Comparison of ENCODE assay signal across 12 mouse cellular contexts in the genomic region with DNA sequence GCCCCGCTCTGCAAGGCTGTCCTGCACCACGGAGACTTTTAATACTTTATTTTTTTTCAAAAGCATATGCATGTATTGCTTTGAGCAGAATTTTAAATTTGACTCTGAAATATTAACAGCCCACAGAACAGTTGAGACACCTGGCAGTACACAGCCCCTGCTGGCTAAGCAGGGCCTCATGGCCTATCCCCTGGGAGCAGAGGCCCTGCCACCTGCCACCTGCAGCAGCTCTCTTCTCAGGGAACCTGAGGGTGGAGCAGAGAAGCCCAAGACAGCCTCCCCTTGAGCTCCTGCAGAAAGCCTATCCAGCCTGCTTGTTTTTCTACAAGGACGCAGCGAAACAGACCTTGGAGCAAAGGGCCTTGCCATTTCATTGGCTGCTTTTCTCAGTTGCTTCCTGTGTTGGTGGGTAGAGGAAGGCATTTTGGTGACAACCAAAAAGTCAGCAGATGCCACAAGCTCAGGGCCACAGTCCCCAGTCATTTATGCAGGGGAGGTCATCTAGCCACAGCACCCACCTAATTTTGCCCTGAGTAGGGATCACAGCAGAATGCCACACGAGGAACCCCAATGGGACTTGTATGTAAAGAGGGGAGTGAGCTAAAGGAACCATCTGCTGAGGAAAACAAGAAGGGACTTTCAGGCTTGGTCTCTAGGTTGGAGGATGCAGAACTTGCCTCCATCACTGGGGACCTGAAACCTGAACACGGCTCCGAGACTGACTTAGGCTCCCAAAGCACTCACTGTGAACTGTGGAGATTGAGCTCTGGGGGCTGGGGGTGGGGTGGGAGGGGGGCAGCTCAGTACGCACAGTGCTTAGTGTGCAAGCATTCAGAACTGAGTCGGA. TPM values are rescaled to one million over a fixed set of nuclear protein-coding genes. Genes with fewer than 3 reads are reported as not detected.
DNase-seq lines count a peak whose midpoint lies in the region; ATAC-seq lines count a peak whose summit lies in the region.
"Had no signal": no experiment of that assay in that cellular context is flagged by ENCODE, and none has a peak within 500 bp of the region (broad histone marks: within the 10 kb centered on the region; RNA-seq: fewer than 3 reads in every experiment).

No protein-coding gene starts in this region.

- no peak overlapping the region for H3K4me3 ChIP-seq in heart, embryonic 16.5 days (ENCODE audit: low read length)
- H3K4me3 ChIP-seq: liver, embryonic 13.5 days had no signal

- intact Hi-C loops in heart, postnatal 25 days (cut with DNase I) = no loop called here

- no peaks in the 10 kb centered on the region for H3K9me3 ChIP-seq in heart, embryonic 16.5 days (replicated peaks; ENCODE audit: control insufficient read depth, low read length)
- H3K9me3 ChIP-seq: liver, embryonic 13.5 days had no signal

- peak; percentile 54; the same call in 1 of the 2 replicates for ATAC-seq in heart, embryonic 16.5 days (replicated peaks; ENCODE audit: extremely low read depth, insufficient read depth, low FRiP score)

- no peaks in the 10 kb centered on the region for H3K36me3 ChIP-seq in heart, embryonic 16.5 days (ENCODE audit: control insufficient read depth, insufficient read depth)
- H3K36me3 ChIP-seq: liver, embryonic 13.5 days had no signal

- no peak for DNase-seq in heart, adult 8-10 months (ENCODE audit: low spot score)
- peak; percentile 63 to 66 for DNase-seq in B cell, adult 2 months
- peak; percentile 71 for DNase-seq in adrenal gland, postnatal 14 days
- DNase-seq in natural killer cell, adult 2 months (ENCODE audit: low spot score in 2 of 2) = peak; percentile 53 to 57
- no peak for DNase-seq in urinary bladder, postnatal 36 days (ENCODE audit: low spot score in 2 of 2)
- DNase-seq in urinary bladder, adult 18-20 months (ENCODE audit: low spot score in 2 of 2) = no peak
- no peak for DNase-seq in heart, postnatal 25 days (ENCODE audit: low spot score)
- DNase-seq: heart, postnatal 10 days; kidney, postnatal 36 days; liver, embryonic 13.5 days had no signal

- 83% methylated on average over 9 of the region's 9 CpGs for WGBS in heart, embryonic 16.5 days

- H3K27ac ChIP-seq in heart, embryonic 16.5 days (ENCODE audit: low read length) = peak overlapping the region; percentile 59
- H3K27ac ChIP-seq: liver, embryonic 13.5 days; stomach, postnatal 0 days had no signal

- H3K4me1 ChIP-seq in heart, embryonic 16.5 days (ENCODE audit: control insufficient read depth, insufficient read depth, low read length) = 0 out of 2 replicates have a peak, but pooled peaks cover 3% of the 10 kb centered on the region

- H3K4me2 ChIP-seq in heart, embryonic 16.5 days (ENCODE audit: low read depth, low read length) = no peak overlapping the region
- H3K4me2 ChIP-seq: liver, embryonic 13.5 days had no signal

- H3K9ac ChIP-seq in heart, embryonic 16.5 days (ENCODE audit: low read length) = no peak overlapping the region
- H3K9ac ChIP-seq: liver, embryonic 13.5 days had no signal

- no peaks in the 10 kb centered on the region for H3K27me3 ChIP-seq in heart, embryonic 16.5 days (ENCODE audit: control insufficient read depth, insufficient read depth, low read length)

RNA-seq across cellular contexts. Expression of gene Cyfip2, which starts 7.6 kb away (rescaled TPM):
- polyA plus RNA-seq in heart, embryonic 16.5 days (2015; fragmentation: Nextera tagmentation; extraction: Ambion mirVana) = 12.5 and 14.8 TPM in 2 replicates
- 10 to 100 TPM; 63.9 to 70.3 (median 66.7) TPM for total RNA-seq in heart, adult 8-10 months (2022)
- total RNA-seq in adrenal gland, postnatal 14 days (2021) = 47.1 and 47.7 TPM in 2 replicates
- total RNA-seq in heart, postnatal 25 days (2021) = 10 to 100 TPM; 54.1 to 55.3 TPM

Comparison
In these comparisons a context has a peak if more than half of its experiments do, and no peak if none do; other contexts are left out.
1. DNase-seq: peak in B cell, adult 2 months (2 of 2), adrenal gland, postnatal 14 days (single experiment) and natural killer cell, adult 2 months (2 of 2); none in heart, adult 8-10 months (single experiment), urinary bladder, postnatal 36 days (0 of 2), urinary bladder, adult 18-20 months (0 of 2) and heart, postnatal 25 days (single experiment).